Mouse (Mus musculus) left cerebral cortex, postnatal 14 days (tissue): ENCODE measurements at regions not wholly inside any gene's neighbourhood (a gene's known extent, or its start where the extent isn't known, plus 50 kb on each side); places are given as distances from the start of the nearest gene placed in this dataset.

Source experiments
- DNase-seq, 2 experiments: peaks; one replicate each; pipeline ENCODE4 v3.0.0; 2021 to 2022; ENCODE audit warnings: low spot score in 2 of 2, mixed read lengths in 1 of 2
- intact Hi-C: fragments of 180-260 bp; cut with DNase I; formaldehyde crosslinking; loops from one replicate; pipeline ENCODE4 v1.15.1; 2025

GRCm38 (mm10) chr1:167517611-167518110 lies 51.1 kb upstream of the Lrrc52 start:
- DNase-seq: no peak

GRCm38 (mm10) chr1:167523881-167524280 lies 57.3 kb upstream of the Lrrc52 start:
- no peak for DNase-seq
- intact Hi-C loops: no loop called here

More at GRCm38 (mm10) chr1:167517611-167518110, 51.1 kb upstream of the Lrrc52 start:
- intact Hi-C loops: no loop called here

- intact Hi-C loops: no loop called here
- peak; percentile 53 to 83 for DNase-seq
Measured at GRCm38 (mm10) chr1:167532571-167533331, 65.4 kb upstream of the Rxrg start.

GRCm38 (mm10) chr1:167546000-167546399 lies 52.2 kb upstream of the Rxrg start:
- intact Hi-C loops: no loop called here

GRCm38 (mm10) chr1:167547248-167547647 lies 50.9 kb upstream of the Rxrg start:
- intact Hi-C loops: no loop called here
- DNase-seq: no peak

More at GRCm38 (mm10) chr1:167546000-167546399, 52.2 kb upstream of the Rxrg start:
- no peak for DNase-seq
